Mouse (Mus musculus) hindbrain, embryonic 15.5 days (tissue): ENCODE measurements around the gene Tmem256. TPM values are rescaled to one million over a fixed set of nuclear protein-coding genes. Genes with fewer than 3 reads are reported as not detected.

Experiments
- ATAC-seq: fragments of 200-750 bp; cut with Nextera tagmentation; 2 replicates; pipeline ENCODE4 v1.8.0; 2017; ENCODE audit warnings: low read depth, moderate number of reproducible peaks, moderate TSS enrichment; ENCODE audit not compliant: low FRiP score
- H3K27ac ChIP-seq: fragments of 300-500 bp; sonication (generic); replicated peaks from 2 replicates; pipeline ENCODE4 v1.5.1; 2015; ENCODE audit warnings: mild to moderate bottlenecking, inconsistent platforms
- H3K27me3 ChIP-seq: fragments of 300-500 bp; sonication (generic); 2 replicates; pipeline ENCODE4 v1.6.1; 2015; ENCODE audit warnings: control low read depth, inconsistent platforms
- H3K36me3 ChIP-seq: fragments of 300-500 bp; sonication (generic); 2 replicates; pipeline ENCODE4 v1.6.1; 2015; ENCODE audit warnings: control low read depth, inconsistent platforms
- H3K4me1 ChIP-seq: fragments of 300-500 bp; sonication (generic); replicated peaks from 2 replicates; pipeline ENCODE4 v1.6.1; 2015; ENCODE audit warnings: control low read depth, inconsistent platforms
- H3K4me2 ChIP-seq: fragments of 300-500 bp; sonication (generic); 2 replicates; pipeline ENCODE4 v1.6.1; 2015; ENCODE audit warnings: moderate library complexity, mild to moderate bottlenecking, inconsistent platforms
- H3K4me3 ChIP-seq: fragments of 300-500 bp; sonication (generic); 2 replicates; pipeline ENCODE4 v1.5.1; 2015; ENCODE audit warnings: mild to moderate bottlenecking, inconsistent platforms
- H3K9ac ChIP-seq: fragments of 300-500 bp; sonication (generic); 2 replicates; pipeline ENCODE4 v1.6.1; 2015; ENCODE audit warnings: inconsistent platforms
- H3K9me3 ChIP-seq: fragments of 300-500 bp; sonication (generic); 2 replicates; pipeline ENCODE4 v1.6.1; 2016; ENCODE audit warnings: control low read depth, inconsistent platforms
- WGBS: fragments of 180-500 bp; shearing (Covaris S2); methylation state at CpG from one replicate; pipeline ENCODE4 v1.1.7; 2015; 5-methylcytosine and 5-hydroxymethylcytosine counted together
- polyA plus RNA-seq: library from polyadenylated mRNA; unstranded; fragments of >200 nt; fragmentation: Nextera tagmentation; extraction: Ambion mirVana; gene quantifications from 2 replicates; pipeline ENCODE4 v1.2.1, GENCODE M21; 2015

Tmem256 gene
- polyA plus RNA-seq, 1 experiment from 2014 or later: 375 TPM

DNA sequence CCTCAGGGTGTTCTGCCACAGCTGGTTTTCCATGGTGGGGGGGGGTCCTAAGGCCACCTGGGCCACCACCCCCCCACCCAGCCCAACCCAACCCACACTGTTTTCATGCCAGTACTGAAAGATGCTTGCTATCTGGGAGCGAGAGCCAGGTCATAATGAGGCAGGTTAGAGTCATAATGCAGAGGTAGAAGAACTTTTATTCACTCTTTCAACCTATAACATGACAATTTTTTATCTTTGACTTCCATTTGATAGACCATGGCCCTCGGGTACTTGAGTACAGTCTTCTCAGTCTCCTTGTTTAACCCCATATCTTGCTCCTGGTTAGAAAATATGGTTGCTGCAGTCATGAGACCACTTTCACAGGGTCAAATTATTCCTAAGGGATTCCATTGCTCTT, 19.9 kb upstream of the Tmem256 start, which contains the start of gene Spem2:
Spem2 (minus strand) TSS at position 101 of the 400 bp plus-strand sequence.
- H3K4me2 ChIP-seq: no peak within 1 kb of the TSS
- H3K4me1 ChIP-seq: no peaks in the 10 kb centered on the region
- H3K27me3 ChIP-seq: no peaks in the 10 kb centered on the region
- no peaks in the 10 kb centered on the region for H3K9me3 ChIP-seq
- no peaks in the 10 kb centered on the region for H3K36me3 ChIP-seq
- 88% methylated on average over 2 of the region's 2 CpGs for WGBS
- H3K4me3 ChIP-seq: no peak within 1 kb of the TSS
- no peak within 1 kb of the TSS for H3K9ac ChIP-seq
- no peak for ATAC-seq
- H3K27ac ChIP-seq: no peak within 1 kb of the TSS

DNA sequence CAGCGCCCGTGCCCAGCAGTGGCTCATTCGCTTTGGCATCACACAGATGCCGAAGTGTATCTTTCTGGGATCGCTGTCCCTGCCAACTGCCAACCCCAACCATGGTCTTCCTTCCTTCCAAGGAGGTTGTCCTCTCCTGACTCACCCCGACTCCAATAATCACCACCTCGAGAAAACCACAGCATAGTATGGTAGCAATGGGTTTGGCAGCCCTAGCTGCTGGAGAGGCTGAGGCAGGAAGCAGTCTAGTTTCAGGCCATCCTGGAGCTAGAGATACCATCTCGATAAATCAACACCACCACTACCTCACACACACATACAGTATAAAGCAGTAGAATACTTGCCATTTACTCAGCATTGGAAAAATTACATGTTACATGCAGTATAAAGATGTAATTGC, 19.4 kb upstream of the Tmem256 start:
- Histone ChIP-seq H3K9me3 (no peaks in the 10 kb centered on the region), H3K4me1 (no peaks in the 10 kb centered on the region), H3K27me3 (no peaks in the 10 kb centered on the region), H3K27ac (no peak overlapping the region), H3K9ac (no peak overlapping the region), H3K4me2 (no peak overlapping the region), H3K36me3 (no peaks in the 10 kb centered on the region), H3K4me3 (no peak overlapping the region)
- ATAC-seq: no peak
- 94% methylated on average over 8 of the region's 8 CpGs for WGBS

DNA sequence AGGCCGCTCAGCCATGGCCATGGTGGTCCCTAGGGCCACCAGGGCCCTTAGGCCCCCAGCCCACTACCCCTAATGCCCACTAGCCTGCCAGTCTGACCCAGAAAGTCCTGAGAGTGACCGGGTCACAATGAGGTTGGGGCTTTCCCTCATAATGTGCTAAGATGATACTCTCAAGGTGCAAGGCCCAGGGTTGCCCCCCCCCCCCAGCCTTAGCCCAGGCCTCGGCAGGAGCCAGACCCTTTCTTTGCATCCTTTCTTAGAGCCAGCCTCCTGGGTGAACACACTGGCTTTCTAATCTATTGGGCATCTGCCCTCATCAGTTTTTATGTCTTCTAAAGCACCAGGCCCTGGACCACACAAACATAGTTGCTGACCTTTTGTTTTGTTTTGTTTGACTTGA, 16.2 kb upstream of the Tmem256 start, which contains the start of gene Spem1:
Spem1 (minus strand) TSS at position 101 of the 400 bp plus-strand sequence.
- Histone ChIP-seq H3K4me2 (no peak within 1 kb of the TSS), H3K27ac (no peak within 1 kb of the TSS), H3K27me3 (no peaks in the 10 kb centered on the region), H3K9ac (no peak within 1 kb of the TSS), H3K9me3 (no peaks in the 10 kb centered on the region), H3K4me3 (no peak within 1 kb of the TSS), H3K4me1 (no peaks in the 10 kb centered on the region), H3K36me3 (peaks cover 28% of the 10 kb centered on the region)
- WGBS: 87% methylated on average over 3 of the region's 3 CpGs
- ATAC-seq: no peak

DNA sequence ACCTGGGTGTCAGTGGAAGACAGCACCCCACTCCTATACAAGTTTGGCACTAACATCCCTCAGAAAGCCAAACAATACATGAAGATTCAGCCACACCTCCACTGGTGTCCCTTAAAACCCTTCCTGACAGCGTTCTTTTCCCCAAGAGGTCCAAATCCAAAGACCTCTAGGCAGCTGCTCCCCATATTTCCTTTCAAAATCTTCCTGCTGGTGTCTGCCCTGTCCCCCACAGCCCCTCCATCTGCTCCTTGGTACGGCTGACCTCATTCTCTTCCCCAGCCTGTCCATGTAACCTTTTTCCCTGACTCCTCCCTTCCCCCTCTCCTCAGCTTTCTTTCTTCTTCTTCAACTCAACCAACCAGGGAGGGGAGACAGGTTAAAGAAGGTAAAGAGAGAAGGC, 14.9 kb upstream of the Tmem256 start:
- H3K4me2 ChIP-seq: no peak overlapping the region
- no peak for ATAC-seq
- no peaks in the 10 kb centered on the region for H3K9me3 ChIP-seq
- peaks cover 40% of the 10 kb centered on the region for H3K36me3 ChIP-seq
- 73% methylated on average over 2 of the region's 2 CpGs for WGBS
- no peak overlapping the region for H3K9ac ChIP-seq
- no peak overlapping the region for H3K4me3 ChIP-seq
- H3K27ac ChIP-seq: no peak overlapping the region
- no peaks in the 10 kb centered on the region for H3K27me3 ChIP-seq
- H3K4me1 ChIP-seq: no peaks in the 10 kb centered on the region

DNA sequence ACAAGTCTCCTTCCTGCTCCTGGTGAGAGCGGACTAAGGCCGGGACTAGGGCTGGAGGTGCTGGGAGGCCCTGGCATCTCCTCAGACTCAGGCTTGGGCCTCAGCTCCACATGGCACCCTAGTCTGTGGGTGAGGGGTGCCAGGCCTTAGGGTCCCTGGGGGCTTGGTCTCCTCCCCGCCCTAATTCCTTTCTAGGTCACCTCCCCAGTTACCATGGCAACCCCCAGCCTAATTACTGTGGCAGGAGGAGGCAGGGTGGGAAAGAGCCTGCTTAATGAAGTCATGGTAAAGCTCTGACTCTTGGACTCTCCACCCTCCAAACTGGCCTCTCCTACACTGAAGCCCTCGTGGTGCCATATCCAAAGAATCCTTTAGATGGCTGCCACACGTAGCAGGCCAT, 9.5 kb upstream of the Tmem256 start:
- Histone ChIP-seq H3K4me1 (peaks cover 14% of the 10 kb centered on the region), H3K27ac (no peak overlapping the region), H3K36me3 (peaks cover 64% of the 10 kb centered on the region), H3K4me2 (no peak overlapping the region), H3K4me3 (no peak overlapping the region), H3K9me3 (no peaks in the 10 kb centered on the region), H3K27me3 (no peaks in the 10 kb centered on the region), H3K9ac (no peak overlapping the region)
- 52% methylated on average over 5 of the region's 5 CpGs for WGBS
- 0 out of 2 replicates have a peak, but pooled peaks have one; percentile 19 for ATAC-seq

DNA sequence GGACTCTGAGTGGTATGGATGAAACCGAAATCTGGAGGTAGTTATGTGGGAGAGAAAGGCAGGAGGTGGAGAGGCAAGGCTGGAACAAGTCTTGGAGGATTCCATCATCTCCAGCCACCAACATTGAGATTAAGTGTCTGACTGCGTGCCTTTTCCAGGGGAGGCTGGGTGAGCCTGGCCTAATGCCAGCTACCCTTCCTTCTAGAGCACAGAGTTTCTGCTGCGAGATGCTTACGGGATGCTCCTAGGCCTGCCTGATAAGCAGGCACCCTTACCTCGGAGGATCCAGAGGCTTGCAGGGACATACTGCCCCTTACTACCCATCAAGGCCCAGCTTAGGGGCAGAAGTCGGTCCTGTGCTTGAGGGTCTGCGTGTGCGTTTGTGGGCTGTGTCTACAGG, 4.8 kb upstream of the Tmem256 start:
- no peak for ATAC-seq
- 50% methylated on average over 8 of the region's 8 CpGs for WGBS
- Histone ChIP-seq H3K27me3 (no peaks in the 10 kb centered on the region), H3K27ac (peak overlapping the region; percentile 6; the same call in 1 of the 2 replicates), H3K9ac (peak overlapping the region; percentile 97), H3K36me3 (peaks cover 24% of the 10 kb centered on the region), H3K4me3 (peak overlapping the region; percentile 91), H3K4me1 (peaks cover 39% of the 10 kb centered on the region), H3K4me2 (peak overlapping the region; percentile 96), H3K9me3 (no peaks in the 10 kb centered on the region)

DNA sequence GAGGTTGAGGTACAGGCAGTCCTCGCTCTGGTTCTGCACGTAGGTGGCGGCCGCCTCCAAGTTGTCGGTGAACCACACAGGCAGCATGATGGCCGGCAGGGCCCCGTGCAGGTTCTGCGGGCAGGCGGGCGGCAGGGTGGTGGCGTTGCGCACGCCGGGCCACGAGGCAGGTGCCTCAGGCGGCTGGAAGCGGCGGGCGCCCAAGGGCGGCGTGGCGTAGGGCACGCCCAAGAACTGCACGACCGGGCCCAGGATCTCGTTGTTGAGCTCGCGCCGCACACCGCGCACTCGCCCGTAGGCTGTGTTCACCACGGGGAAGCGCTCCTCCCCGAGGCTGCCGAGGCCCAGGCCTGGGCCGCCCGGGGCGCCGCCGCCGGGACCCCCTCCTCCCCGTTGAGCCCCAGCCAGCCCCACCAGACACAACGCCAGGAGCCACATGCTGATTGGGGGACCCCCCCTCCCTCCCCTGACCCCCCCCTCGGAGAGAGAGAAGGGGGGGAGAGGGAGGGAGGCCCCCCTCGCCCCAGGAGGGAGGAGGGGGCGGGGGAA, 4.2 kb upstream of the Tmem256 start:
- Histone ChIP-seq H3K27me3 (no peaks in the 10 kb centered on the region), H3K9me3 (no peaks in the 10 kb centered on the region), H3K4me1 (peaks cover 40% of the 10 kb centered on the region), H3K4me2 (peak overlapping the region; percentile 96), H3K36me3 (peaks cover 20% of the 10 kb centered on the region), H3K27ac (peak overlapping the region; percentile 6; the same call in 1 of the 2 replicates), H3K4me3 (peak overlapping the region; percentile 91), H3K9ac (peak overlapping the region; percentile 97)
- ATAC-seq: no peak
- WGBS: 6% methylated on average over 39 of the region's 48 CpGs

DNA sequence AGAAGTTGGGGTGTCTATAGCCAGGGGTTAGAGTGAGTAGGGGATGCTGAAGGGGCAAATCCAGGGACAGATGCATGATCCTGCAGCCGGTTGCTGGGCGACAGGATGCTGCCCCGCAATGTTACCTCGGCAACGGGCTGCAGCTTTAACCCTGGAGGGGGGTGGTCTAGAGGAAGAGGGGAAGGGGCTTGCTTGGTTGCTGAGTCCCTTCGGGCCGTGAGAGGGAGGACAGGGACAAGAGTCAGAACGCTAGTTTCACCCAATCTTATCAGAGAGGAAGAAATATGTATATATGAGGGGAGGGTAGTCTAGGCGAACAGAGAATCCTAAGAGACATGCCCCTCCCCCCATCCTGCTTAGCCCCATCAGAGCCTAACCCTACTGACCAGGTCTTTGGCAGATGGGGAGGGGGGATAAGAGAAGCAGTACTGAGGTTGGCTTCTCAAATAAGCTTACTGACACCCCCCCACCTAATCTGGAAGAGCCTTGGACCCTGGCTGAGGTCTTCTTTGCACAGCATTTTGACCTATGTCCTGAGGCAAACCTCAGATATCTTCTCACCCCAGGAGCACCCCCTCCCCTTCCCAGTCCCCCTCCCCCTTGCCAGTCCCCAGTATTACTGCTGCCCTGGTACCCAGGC, 2.9 kb upstream of the Tmem256 start:
- H3K27me3 ChIP-seq: no peaks in the 10 kb centered on the region
- no peak for ATAC-seq
- peak overlapping the region; percentile 96 for H3K4me2 ChIP-seq
- 3% methylated on average over 9 of the region's 9 CpGs for WGBS
- peak overlapping the region; percentile 97 for H3K27ac ChIP-seq
- no peaks in the 10 kb centered on the region for H3K9me3 ChIP-seq
- peak overlapping the region; percentile 97 for H3K9ac ChIP-seq
- H3K4me3 ChIP-seq: peak overlapping the region; percentile 91
- H3K4me1 ChIP-seq: peaks cover 41% of the 10 kb centered on the region
- H3K36me3 ChIP-seq: peaks cover 15% of the 10 kb centered on the region

DNA sequence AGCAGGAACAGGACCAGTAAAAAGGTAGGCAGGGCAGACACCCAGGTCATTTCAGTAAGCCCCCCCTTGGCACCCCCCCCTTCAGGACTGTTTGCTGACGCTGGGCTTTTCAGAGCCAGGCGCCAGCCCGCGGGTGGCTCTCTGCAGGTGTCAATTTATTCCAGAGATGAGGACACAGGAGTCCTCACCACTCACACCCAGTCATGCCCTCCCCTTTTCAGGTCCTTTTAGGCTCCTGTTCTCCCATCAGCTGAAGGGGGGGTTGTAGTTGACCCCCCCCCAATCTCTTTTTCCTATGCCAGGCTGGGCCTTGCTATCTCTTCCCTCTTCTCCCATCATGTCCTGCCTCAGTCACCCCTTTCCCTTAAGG, 2.4 kb upstream of the Tmem256 start:
- H3K9ac ChIP-seq: peak overlapping the region; percentile 97
- H3K9me3 ChIP-seq: no peaks in the 10 kb centered on the region
- no peak for ATAC-seq
- 2% methylated on average over 4 of the region's 4 CpGs for WGBS
- peaks cover 41% of the 10 kb centered on the region for H3K4me1 ChIP-seq
- peak overlapping the region; percentile 91 for H3K4me3 ChIP-seq
- peak overlapping the region; percentile 96 for H3K4me2 ChIP-seq
- H3K27me3 ChIP-seq: no peaks in the 10 kb centered on the region
- H3K36me3 ChIP-seq: peaks cover 15% of the 10 kb centered on the region
- peak overlapping the region; percentile 97 for H3K27ac ChIP-seq

DNA sequence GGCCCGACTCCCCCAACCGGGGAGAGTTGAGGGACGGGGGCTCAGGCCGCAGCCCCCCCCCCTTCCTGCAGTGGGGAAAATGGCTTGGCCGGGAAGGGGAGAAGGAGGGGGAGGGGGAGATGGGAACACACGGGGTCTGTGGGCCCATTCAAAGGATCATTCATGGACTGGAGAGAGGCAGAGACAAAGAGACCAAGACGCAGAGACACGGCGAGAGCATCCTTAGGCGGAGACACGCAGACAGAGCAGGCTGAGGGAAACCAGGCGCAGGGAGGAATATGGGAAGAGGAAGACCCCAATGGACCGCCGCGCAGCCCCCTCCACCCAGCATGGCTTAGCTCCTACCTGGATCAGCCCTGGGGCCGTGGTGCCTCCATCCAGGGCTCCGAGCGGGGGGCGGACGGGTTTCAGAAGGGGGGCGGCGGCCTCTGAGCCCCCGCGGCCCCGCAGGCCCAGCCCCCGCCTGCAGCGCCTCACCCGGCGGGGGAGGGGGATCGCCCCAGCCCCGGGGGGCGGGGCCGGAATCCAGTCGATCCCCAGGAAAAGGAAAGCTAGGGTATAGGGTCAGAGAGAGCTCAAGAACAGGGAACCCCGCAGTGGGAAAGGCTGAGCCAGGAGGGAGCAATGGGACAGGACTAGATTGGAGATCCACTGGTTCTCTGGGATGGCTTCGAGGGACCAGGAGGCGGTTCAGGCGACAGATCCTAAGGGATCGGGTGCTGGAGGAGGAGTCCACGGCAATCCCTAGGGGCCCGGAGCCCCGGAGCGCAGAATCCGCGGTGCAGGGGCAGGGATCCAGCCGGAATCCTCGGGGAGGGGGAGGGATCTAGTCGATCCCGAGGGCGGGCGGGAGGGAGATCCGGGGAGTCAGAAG, 1.4 kb upstream of the Tmem256 start:
- peak overlapping the region; percentile 97 for H3K9ac ChIP-seq
- H3K9me3 ChIP-seq: no peaks in the 10 kb centered on the region
- H3K4me3 ChIP-seq: peak overlapping the region; percentile 91
- peaks cover 41% of the 10 kb centered on the region for H3K4me1 ChIP-seq
- H3K36me3 ChIP-seq: peaks cover 14% of the 10 kb centered on the region
- peak overlapping the region; percentile 97 for H3K27ac ChIP-seq
- peak overlapping the region; percentile 96 for H3K4me2 ChIP-seq
- no peaks in the 10 kb centered on the region for H3K27me3 ChIP-seq
- WGBS: under 1% methylated on average over 47 of the region's 52 CpGs
- peak; percentile 9; the same call in 1 of the 2 replicates for ATAC-seq

DNA sequence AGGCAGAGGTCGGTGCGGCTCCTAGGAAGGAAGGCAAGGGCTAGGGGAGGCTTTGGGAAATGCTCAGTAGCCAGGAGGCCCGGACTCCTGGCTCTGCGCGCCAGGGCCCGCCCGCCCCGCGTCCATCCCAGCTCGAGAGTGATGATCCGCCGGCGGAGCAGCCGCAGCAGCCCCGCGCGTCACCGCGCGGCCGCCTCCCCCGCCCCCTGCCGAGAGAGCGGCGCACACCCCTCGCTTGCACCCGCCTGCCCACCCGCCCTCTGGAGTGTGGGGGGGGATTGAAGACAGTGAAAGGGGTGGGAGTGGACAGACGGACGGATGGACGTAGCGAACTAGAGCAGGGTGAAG, 736 bp upstream of the Tmem256 start, which contains the start of gene Nlgn2:
Nlgn2 (minus strand) TSS at position 181 of the 348 bp plus-strand sequence.
- Histone ChIP-seq H3K36me3 (peaks cover 8% of the 10 kb centered on the region), H3K9me3 (no peaks in the 10 kb centered on the region), H3K4me1 (peaks cover 41% of the 10 kb centered on the region), H3K27me3 (no peaks in the 10 kb centered on the region), H3K9ac (peak within 1 kb of the TSS; percentile 97), H3K4me3 (peak within 1 kb of the TSS; percentile 91), H3K4me2 (peak within 1 kb of the TSS; percentile 96), H3K27ac (peak within 1 kb of the TSS; percentile 97)
- no peak; the same call in 1 of the 2 replicates for ATAC-seq
- under 1% methylated on average over 31 of the region's 32 CpGs for WGBS

DNA sequence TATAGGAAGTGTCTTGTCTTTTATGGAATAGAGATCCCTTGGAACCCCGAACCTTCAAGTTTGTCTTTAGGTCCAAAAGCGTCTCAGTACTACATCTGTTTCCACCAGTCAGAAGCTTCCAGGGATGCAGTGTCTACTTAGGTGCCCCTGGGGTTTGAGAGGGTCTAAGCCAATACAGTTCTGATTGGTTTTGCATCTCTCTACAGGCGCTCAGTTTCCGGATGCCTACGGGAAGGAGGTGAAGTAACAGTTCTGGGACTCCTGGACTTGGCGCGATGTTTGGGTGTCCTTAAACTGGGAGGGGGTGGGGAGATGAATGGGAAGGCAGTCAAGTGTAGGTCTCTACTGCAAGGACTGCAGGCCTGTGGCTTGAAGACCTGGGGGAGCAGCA, 395 bp downstream of the Tmem256 start:
- Histone ChIP-seq H3K9me3 (no peaks in the 10 kb centered on the region), H3K9ac (peak overlapping the region; percentile 78), H3K4me2 (peak overlapping the region; percentile 96), H3K4me3 (peak overlapping the region; percentile 91), H3K27ac (peak overlapping the region; percentile 97), H3K4me1 (peaks cover 37% of the 10 kb centered on the region), H3K27me3 (no peaks in the 10 kb centered on the region), H3K36me3 (no peaks in the 10 kb centered on the region)
- 0 out of 2 replicates have a peak, but pooled peaks have one; percentile 1 for ATAC-seq
- under 1% methylated on average over 7 of the region's 7 CpGs for WGBS
